Mouse (Mus musculus) embryo, embryonic 11.5 days (tissue): ENCODE data around the gene Sh3glb1.
"Not testable (repeated sequence)": the region's sequence is repeated elsewhere in the genome, so short reads cannot be mapped to it uniquely, and the experiment has no call there.

Experiments
- DNase-seq: peaks from one replicate; pipeline ENCODE4 v3.0.0-alpha.2; 2012; ENCODE audit warnings: low read depth, low spot score

Sh3glb1 gene

GRCm38 (mm10) chr3:144719901-144720747 lies at the start of gene Sh3glb1:
TSS of gene Sh3glb1 (minus strand) at chr3:144720335.
- DNase-seq: peak; percentile 85

GRCm38 (mm10) chr3:144765161-144765560 lies 45.0 kb upstream of the Sh3glb1 start:
- no peak for DNase-seq

GRCm38 (mm10) chr3:144761454-144761853 lies 41.3 kb upstream of the Sh3glb1 start:
- no peak for DNase-seq

- DNase-seq: no peak
Observed at GRCm38 (mm10) chr3:144760592-144761309, 40.6 kb upstream of the Sh3glb1 start, which contains the start of gene Clca3a1. TSS of gene Clca3a1 (minus strand) at chr3:144760977.

GRCm38 (mm10) chr3:144759719-144760118 lies 39.6 kb upstream of the Sh3glb1 start:
- no peak for DNase-seq

GRCm38 (mm10) chr3:144756103-144756502 lies 36.0 kb upstream of the Sh3glb1 start:
- not testable (repeated sequence) for DNase-seq

- no peak for DNase-seq
Observed at GRCm38 (mm10) chr3:144753120-144753519, 33.0 kb upstream of the Sh3glb1 start.

GRCm38 (mm10) chr3:144749062-144749963 lies 29.2 kb upstream of the Sh3glb1 start:
- DNase-seq: not testable (repeated sequence)

- not testable (repeated sequence) for DNase-seq
Observed at GRCm38 (mm10) chr3:144747706-144748105, 27.6 kb upstream of the Sh3glb1 start.

- DNase-seq: not testable (repeated sequence)
Observed at GRCm38 (mm10) chr3:144738396-144738795, 18.3 kb upstream of the Sh3glb1 start.

GRCm38 (mm10) chr3:144736831-144737230 lies 16.7 kb upstream of the Sh3glb1 start:
- no peak for DNase-seq

- no peak for DNase-seq
Observed at GRCm38 (mm10) chr3:144723455-144723854, 3.3 kb upstream of the Sh3glb1 start.

- not testable (repeated sequence) for DNase-seq
Observed at GRCm38 (mm10) chr3:144722566-144722965, 2.4 kb upstream of the Sh3glb1 start.

- DNase-seq: no peak
Observed at GRCm38 (mm10) chr3:144721860-144722256, 1.7 kb upstream of the Sh3glb1 start.

GRCm38 (mm10) chr3:144721077-144721859 lies 1.1 kb upstream of the Sh3glb1 start:
- DNase-seq: no peak

GRCm38 (mm10) chr3:144719088-144719900 lies 841 bp downstream of the Sh3glb1 start:
- peak; percentile 44 for DNase-seq

GRCm38 (mm10) chr3:144718706-144719087 lies 1.4 kb downstream of the Sh3glb1 start:
- no peak for DNase-seq

GRCm38 (mm10) chr3:144717835-144718234 lies 2.3 kb downstream of the Sh3glb1 start:
- DNase-seq: no peak

- DNase-seq: no peak
Observed at GRCm38 (mm10) chr3:144717121-144717520, 3.0 kb downstream of the Sh3glb1 start.

- DNase-seq: no peak
Observed at GRCm38 (mm10) chr3:144715901-144716300, 4.2 kb downstream of the Sh3glb1 start.
